Mouse (Mus musculus) bone marrow, adult 2 months (tissue): Measurements from ENCODE around the gene Tspan8. TPM values are rescaled to one million over a fixed set of nuclear protein-coding genes. Genes with fewer than 3 reads are reported as not detected.

Source experiments
- H3K27ac ChIP-seq: fragments of 200-500 bp; 2 replicates; pipeline ENCODE4 v1.5.1; 2012; ENCODE audit warnings: low read depth, mild to moderate bottlenecking, control low read depth, inconsistent platforms, low read length; ENCODE audit not compliant: control insufficient read depth, poor library complexity, insufficient read depth
- H3K4me1 ChIP-seq: fragments of 200-500 bp; 2 replicates; pipeline ENCODE4 v1.6.1; 2011; ENCODE audit warnings: low read length; ENCODE audit not compliant: control insufficient read depth, insufficient read depth
- H3K4me3 ChIP-seq: fragments of 200-500 bp; replicated peaks from 2 replicates; pipeline ENCODE3; 2011; ENCODE audit warnings: mild to moderate bottlenecking, low read depth, low read length, control low read depth; ENCODE audit not compliant: control insufficient read depth
- CTCF ChIP-seq: fragments of 200-500 bp; IDR thresholded peaks from 2 replicates; pipeline ENCODE4 v1.5.1; 2011; ENCODE audit warnings: low read length, control low read depth; ENCODE audit not compliant: control insufficient read depth, insufficient read depth
- POLR2A ChIP-seq: fragments of 200-500 bp; IDR thresholded peaks from 2 replicates; pipeline ENCODE4 v1.6.1; 2011; ENCODE audit warnings: low read depth, mild to moderate bottlenecking, control low read depth, low read length, borderline replicate concordance; ENCODE audit not compliant: control insufficient read depth
- WGBS: fragments of 180-500 bp; shearing (Covaris S2); methylation state at CpG from one replicate; pipeline ENCODE4 v1.1.7; 2018; 5-methylcytosine and 5-hydroxymethylcytosine counted together
- polyA plus RNA-seq: library from polyadenylated mRNA; stranded (reverse); fragments of >200 nt; gene quantifications from 2 replicates; pipeline ENCODE4 v1.2.4, GENCODE M21; 2011; ENCODE audit warnings: low replicate concordance; ENCODE audit not compliant: missing spikeins, insufficient read depth, insufficient read length

Tspan8 gene
- polyA plus RNA-seq, 1 experiment = 59.2 TPM

DNA sequence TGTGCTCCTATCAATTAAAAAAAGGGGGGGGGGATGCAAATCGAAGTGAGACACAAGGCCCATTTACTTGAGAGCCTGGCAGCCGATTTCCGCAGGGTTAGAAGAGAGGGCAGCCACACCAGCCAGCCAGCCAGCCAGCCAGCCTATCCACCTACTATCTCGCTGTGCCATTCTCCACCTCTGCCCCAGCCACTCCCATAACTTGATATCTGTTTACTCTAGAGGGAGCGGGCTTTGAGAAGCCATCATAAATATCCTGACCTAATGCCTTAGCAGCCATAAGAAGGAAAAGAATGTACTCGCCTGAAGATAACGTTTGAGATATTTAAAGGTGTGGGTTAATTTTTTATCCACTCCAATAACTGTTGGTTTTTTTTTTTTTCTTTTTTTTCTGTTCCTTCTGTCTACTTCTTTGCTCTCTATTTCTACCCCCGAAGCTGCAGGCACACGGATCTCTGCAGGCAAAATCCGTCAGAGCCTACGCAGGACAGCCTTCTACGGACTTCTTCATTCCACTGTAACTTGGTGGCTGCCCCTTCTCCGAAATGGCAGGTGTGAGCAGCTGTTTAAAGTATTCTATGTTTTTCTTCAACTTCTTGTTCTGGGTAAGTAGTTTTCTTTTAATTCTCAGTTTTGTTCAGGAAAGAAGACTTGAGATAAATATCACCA, 558 bp downstream of the Tspan8 start:
- H3K4me3 ChIP-seq = peak overlapping the region; percentile 60
- H3K27ac ChIP-seq = peak overlapping the region; percentile 45; the same call in 1 of the 2 replicates
- H3K4me1 ChIP-seq = no peaks in the 10 kb centered on the region
- TF ChIP-seq POLR2A = peak; percentile 57; the same call in 1 of the 2 replicates
- no peak for TF ChIP-seq CTCF
- 31% methylated on average over 13 of the region's 13 CpGs for WGBS

DNA sequence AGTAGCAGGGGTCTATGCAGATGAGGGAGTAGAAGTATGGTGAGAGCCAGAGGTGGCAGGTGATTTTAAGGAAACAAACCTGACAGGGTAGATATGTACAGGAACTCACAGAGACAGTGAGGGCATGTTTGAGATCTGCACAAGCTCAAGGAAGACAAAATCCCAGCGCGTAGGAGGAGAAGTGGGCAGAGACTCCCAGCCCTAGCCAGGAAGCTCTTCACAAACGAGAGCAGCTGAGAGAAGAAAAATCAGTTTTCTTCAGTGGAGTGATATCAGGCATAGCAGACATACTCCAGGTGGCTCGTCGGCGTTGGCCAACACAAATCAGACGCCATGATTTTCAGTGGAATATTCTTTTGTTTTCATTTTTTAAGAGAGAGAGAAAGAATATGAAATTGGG, 8.7 kb downstream of the Tspan8 start:
- WGBS = 88% methylated on average over 7 of the region's 7 CpGs
- Histone ChIP-seq H3K4me3 (no peak overlapping the region), H3K4me1 (no peaks in the 10 kb centered on the region), H3K27ac (no peak overlapping the region)
- TF ChIP-seq CTCF = no peak
- no peak for TF ChIP-seq POLR2A

GRCm38 (mm10) chr10:115828872-115829271, 12.2 kb downstream of the Tspan8 start:
- no peaks in the 10 kb centered on the region for H3K4me1 ChIP-seq
- H3K4me3 ChIP-seq = no peak overlapping the region
- TF ChIP-seq CTCF (no peak), POLR2A (no peak)
- H3K27ac ChIP-seq = no peak overlapping the region
- WGBS = 89% methylated on average over 5 of the region's 5 CpGs

DNA sequence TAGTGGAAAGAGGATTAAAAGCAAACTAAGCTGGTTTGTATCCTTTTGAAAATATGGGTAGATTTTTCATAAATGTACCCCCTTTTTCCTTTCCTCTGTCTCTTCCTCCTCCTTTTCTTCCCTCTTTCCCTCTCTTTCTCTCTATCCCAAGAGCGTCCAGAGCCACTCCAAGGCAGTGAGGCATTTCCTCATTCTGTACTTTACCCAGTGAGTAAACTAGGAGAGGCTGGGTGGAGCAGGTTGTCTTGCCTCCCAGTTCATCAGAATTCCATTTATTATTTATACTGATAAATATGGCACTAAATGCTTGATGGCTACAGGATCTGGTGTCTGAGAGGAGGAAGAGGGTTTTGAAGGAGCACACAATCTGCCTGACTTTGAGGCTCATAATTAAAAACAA, 13.1 kb downstream of the Tspan8 start:
- Histone ChIP-seq H3K27ac (no peak overlapping the region), H3K4me3 (no peak overlapping the region), H3K4me1 (no peaks in the 10 kb centered on the region)
- no peak for TF ChIP-seq CTCF
- TF ChIP-seq POLR2A = no peak
- 60% methylated on average over 1 of the region's 1 CpGs for WGBS

DNA sequence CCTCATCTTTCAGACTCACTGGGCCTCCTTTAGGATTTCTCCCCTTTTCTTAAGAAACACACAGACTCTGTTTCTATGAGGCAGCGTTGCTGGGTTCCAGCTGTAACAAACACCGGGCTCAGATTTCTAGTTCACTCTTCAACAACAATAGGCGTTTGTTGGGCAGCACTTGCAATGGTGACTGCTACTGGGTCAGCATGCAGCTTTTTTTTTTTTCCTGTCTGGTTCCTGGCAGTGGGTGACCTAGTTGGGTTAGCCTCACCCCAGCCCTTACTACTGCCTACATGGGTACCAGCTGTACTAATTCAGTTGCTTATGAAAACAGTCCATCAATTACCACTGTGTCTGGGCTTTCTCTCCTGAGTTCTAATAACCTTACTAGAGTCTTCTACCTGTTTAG, 14.1 kb downstream of the Tspan8 start:
- TF ChIP-seq POLR2A = no peak
- no peak for TF ChIP-seq CTCF
- no peak overlapping the region for H3K27ac ChIP-seq
- 92% methylated on average over 3 of the region's 3 CpGs for WGBS

GRCm38 (mm10) chr10:115834017-115834416, 17.4 kb downstream of the Tspan8 start:
- 83% methylated on average over 6 of the region's 6 CpGs for WGBS
- Histone ChIP-seq H3K4me1 (no peaks in the 10 kb centered on the region), H3K27ac (no peak overlapping the region), H3K4me3 (no peak overlapping the region)
- TF ChIP-seq CTCF (no peak), POLR2A (no peak)

More for the DNA sequence above, 14.1 kb downstream of the Tspan8 start:
- H3K4me3 ChIP-seq = no peak overlapping the region
- H3K4me1 ChIP-seq = no peaks in the 10 kb centered on the region

GRCm38 (mm10) chr10:115846930-115847329, 30.3 kb downstream of the Tspan8 start:
- no peak for TF ChIP-seq CTCF
- no peak for TF ChIP-seq POLR2A
- Histone ChIP-seq H3K4me1 (no peaks in the 10 kb centered on the region), H3K4me3 (no peak overlapping the region), H3K27ac (no peak overlapping the region)
- 89% methylated on average over 18 of the region's 18 CpGs for WGBS

GRCm38 (mm10) chr10:115848511-115848910, 31.9 kb downstream of the Tspan8 start:
- no peak for TF ChIP-seq CTCF
- TF ChIP-seq POLR2A = no peak
- 93% methylated on average over 1 of the region's 1 CpGs for WGBS
- H3K4me3 ChIP-seq = no peak overlapping the region
- H3K4me1 ChIP-seq = no peaks in the 10 kb centered on the region
- H3K27ac ChIP-seq = no peak overlapping the region
